Mouse (Mus musculus) lung, adult 2 months (tissue): ENCODE results near the gene Crocc2. TPM values are rescaled to one million over a fixed set of nuclear protein-coding genes. Genes with fewer than 3 reads are reported as not detected.

Source experiments
- DNase-seq: peaks from one replicate; pipeline ENCODE4 v3.0.0; 2022
- H3K4me1 ChIP-seq: fragments of 200-500 bp; 2 replicates; pipeline ENCODE4 v1.6.1; 2011; ENCODE audit warnings: low read length; ENCODE audit not compliant: control insufficient read depth, insufficient read depth
- H3K4me3 ChIP-seq: fragments of 200-500 bp; replicated peaks from 2 replicates; pipeline ENCODE3; 2011; ENCODE audit warnings: low read depth, mild to moderate bottlenecking, control low read depth, low read length; ENCODE audit errors: extremely low read depth
- CTCF ChIP-seq: fragments of 200-500 bp; IDR thresholded peaks from 2 replicates; pipeline ENCODE4 v1.5.1; 2011; ENCODE audit warnings: mild to moderate bottlenecking, low read length, control low read depth; ENCODE audit not compliant: insufficient read depth
- POLR2A ChIP-seq: fragments of 200-500 bp; IDR thresholded peaks from 2 replicates; pipeline ENCODE4 v1.6.1; 2011; ENCODE audit warnings: low read depth, mild to moderate bottlenecking, control low read depth, low read length, borderline replicate concordance; ENCODE audit errors: extremely low read depth
- WGBS: fragments of 180-500 bp; shearing (Covaris S2); methylation state at CpG from one replicate; pipeline ENCODE4 v1.1.7; 2018; 5-methylcytosine and 5-hydroxymethylcytosine counted together
- polyA plus RNA-seq: library from polyadenylated mRNA; depleted of rRNA; stranded (reverse); fragments of >200 nt; gene quantifications from 2 replicates; pipeline ENCODE4 v1.2.3, GENCODE M21; 2012; rRNA removed

The Crocc2 gene
- polyA plus RNA-seq, result 2.2 and 2.8 TPM in 2 replicates

GRCm38 (mm10) chr1:93168295-93168775, at the start of gene Crocc2:
Gene Crocc2 (plus strand): TSS chr1:93168725.
- no peak for DNase-seq
- TF ChIP-seq CTCF (no peak), POLR2A (no peak)
- H3K4me3 ChIP-seq, result no peak within 1 kb of the TSS
- WGBS, result 51% methylated on average over 10 of the region's 10 CpGs
- H3K4me1 ChIP-seq, result no peaks in the 10 kb centered on the region

GRCm38 (mm10) chr1:93118816-93119215, 49.7 kb upstream of the Crocc2 start:
- 35% methylated on average over 4 of the region's 4 CpGs for WGBS
- no peak for DNase-seq
- Histone ChIP-seq H3K4me1 (no peaks in the 10 kb centered on the region), H3K4me3 (no peak overlapping the region)
- TF ChIP-seq CTCF (no peak), POLR2A (no peak)

- TF ChIP-seq POLR2A (no peak), CTCF (no peak)
- WGBS, result 73% methylated on average over 11 of the region's 11 CpGs
These were observed 45.2 kb upstream of the Crocc2 start for GRCm38 (mm10) chr1:93123179-93123854.

GRCm38 (mm10) chr1:93124066-93124465, 44.5 kb upstream of the Crocc2 start:
- DNase-seq, result no peak
- Histone ChIP-seq H3K4me3 (no peak overlapping the region), H3K4me1 (no peaks in the 10 kb centered on the region)
- WGBS, result 42% methylated on average over 8 of the region's 8 CpGs
- TF ChIP-seq POLR2A (no peak), CTCF (no peak)

More at GRCm38 (mm10) chr1:93123179-93123854, 45.2 kb upstream of the Crocc2 start:
- Histone ChIP-seq H3K4me1 (no peaks in the 10 kb centered on the region), H3K4me3 (no peak overlapping the region)
- no peak for DNase-seq

GRCm38 (mm10) chr1:93125256-93125655, 43.3 kb upstream of the Crocc2 start:
- TF ChIP-seq POLR2A, result no peak
- TF ChIP-seq CTCF, result no peak
- Histone ChIP-seq H3K4me3 (no peak overlapping the region), H3K4me1 (no peaks in the 10 kb centered on the region)
- no peak for DNase-seq
- 25% methylated on average over 5 of the region's 5 CpGs for WGBS

- 0 out of 2 replicates have a peak, but pooled peaks cover 2% of the 10 kb centered on the region for H3K4me1 ChIP-seq
- no peak for TF ChIP-seq POLR2A
- no peak for TF ChIP-seq CTCF
- 80% methylated on average over 8 of the region's 8 CpGs for WGBS
These were observed 40.3 kb upstream of the Crocc2 start for GRCm38 (mm10) chr1:93128209-93128608.

GRCm38 (mm10) chr1:93128710-93129349, 39.7 kb upstream of the Crocc2 start:
- TF ChIP-seq CTCF (peak; percentile 70), POLR2A (no peak)
- H3K4me3 ChIP-seq, result no peak overlapping the region
- H3K4me1 ChIP-seq, result 0 out of 2 replicates have a peak, but pooled peaks cover 2% of the 10 kb centered on the region
- 23% methylated on average over 6 of the region's 6 CpGs for WGBS
- DNase-seq, result peak; percentile 68

More at GRCm38 (mm10) chr1:93128209-93128608, 40.3 kb upstream of the Crocc2 start:
- no peak overlapping the region for H3K4me3 ChIP-seq
- no peak for DNase-seq

- 52% methylated on average over 10 of the region's 10 CpGs for WGBS
- peak; percentile 38 for DNase-seq
- TF ChIP-seq CTCF (no peak), POLR2A (no peak)
These were observed 38.1 kb upstream of the Crocc2 start for GRCm38 (mm10) chr1:93130242-93130983.

GRCm38 (mm10) chr1:93132676-93133075, 35.8 kb upstream of the Crocc2 start:
- Histone ChIP-seq H3K4me3 (no peak overlapping the region), H3K4me1 (0 out of 2 replicates have a peak, but pooled peaks cover 2% of the 10 kb centered on the region)
- 33% methylated on average over 8 of the region's 8 CpGs for WGBS
- TF ChIP-seq CTCF, result no peak
- TF ChIP-seq POLR2A, result no peak
- DNase-seq, result peak; percentile 28

More at GRCm38 (mm10) chr1:93130242-93130983, 38.1 kb upstream of the Crocc2 start:
- H3K4me1 ChIP-seq, result 0 out of 2 replicates have a peak, but pooled peaks cover 2% of the 10 kb centered on the region
- H3K4me3 ChIP-seq, result no peak overlapping the region
